Mouse (Mus musculus) kidney, postnatal 0 days (tissue): Measurements from ENCODE around the gene Clasp1. TPM values are rescaled to one million over a fixed set of nuclear protein-coding genes. Genes with fewer than 3 reads are reported as not detected.

Experiments
- ATAC-seq: fragments of 200-750 bp; cut with Nextera tagmentation; replicated peaks from 2 replicates; pipeline ENCODE4 v1.8.0; 2017; ENCODE audit warnings: low read depth, moderate number of reproducible peaks, moderate TSS enrichment, moderate library complexity; ENCODE audit not compliant: low FRiP score
- DNase-seq: peaks from one replicate; pipeline ENCODE4 v3.0.0-alpha.2; 2016; ENCODE audit warnings: low spot score
- H3K27ac ChIP-seq: fragments of 300-500 bp; sonication (generic); 2 replicates; pipeline ENCODE4 v1.5.1; 2014; ENCODE audit warnings: mild to moderate bottlenecking
- H3K27me3 ChIP-seq: fragments of 300-500 bp; sonication (generic); 2 replicates; pipeline ENCODE4 v1.6.1; 2014; ENCODE audit warnings: low read length, mixed read lengths; ENCODE audit not compliant: insufficient read depth
- H3K36me3 ChIP-seq: fragments of 300-500 bp; sonication (generic); 2 replicates; pipeline ENCODE4 v1.6.1; 2014; ENCODE audit warnings: low read length, mixed read lengths; ENCODE audit not compliant: insufficient read depth
- H3K4me1 ChIP-seq: fragments of 300-500 bp; sonication (generic); replicated peaks from 2 replicates; pipeline ENCODE4 v1.6.1; 2014; ENCODE audit warnings: antibody characterized with exemption, low read length, mixed read lengths; ENCODE audit not compliant: insufficient read depth
- H3K4me2 ChIP-seq: fragments of 300-500 bp; sonication (generic); 2 replicates; pipeline ENCODE4 v1.6.1; 2014; ENCODE audit warnings: mild to moderate bottlenecking, low read length, moderate library complexity, mixed read lengths
- H3K4me3 ChIP-seq: fragments of 300-500 bp; sonication (generic); replicated peaks from 2 replicates; pipeline ENCODE4 v1.5.1; 2014; ENCODE audit warnings: low read depth, low read length
- H3K9ac ChIP-seq: fragments of 300-500 bp; sonication (generic); 2 replicates; pipeline ENCODE4 v1.6.1; 2014; ENCODE audit warnings: low read depth, low read length
- H3K9me3 ChIP-seq: fragments of 300-500 bp; sonication (generic); replicated peaks from 2 replicates; pipeline ENCODE4 v1.6.1; 2016; ENCODE audit warnings: low read length, inconsistent platforms, mixed read lengths
- CTCF ChIP-seq: IDR thresholded peaks from 2 replicates; pipeline ENCODE4 v1.5.1; 2016; ENCODE audit warnings: antibody characterized with exemption, low read depth, mild to moderate bottlenecking, moderate library complexity
- whole genome bisulfite sequencing: fragments of 180-500 bp; shearing (Covaris S2); extraction: QIAGEN DNeasy Blood & Tissue Kit; methylation state at CpG from one replicate; pipeline ENCODE4 v1.1.7; 2014; 5-methylcytosine and 5-hydroxymethylcytosine counted together
- polyA plus RNA-seq: library from polyadenylated mRNA; unstranded; fragments of >200 nt; fragmentation: Nextera tagmentation; extraction: Ambion mirVana; gene quantifications from 2 replicates; pipeline ENCODE4 v1.2.1, GENCODE M21; 2015

Gene Clasp1
- polyA plus RNA-seq, 1 experiment from 2014 or later, result 16.5 TPM

- TF ChIP-seq CTCF, result no peak
- Histone ChIP-seq H3K27me3 (no peaks in the 10 kb centered on the region), H3K36me3 (no peaks in the 10 kb centered on the region), H3K9me3 (no peaks in the 10 kb centered on the region), H3K4me2 (no peak overlapping the region), H3K27ac (no peak overlapping the region), H3K9ac (no peak overlapping the region), H3K4me3 (no peak overlapping the region), H3K4me1 (peaks cover 12% of the 10 kb centered on the region; the same call in 1 of the 2 replicates)
- ATAC-seq (no peak), DNase-seq (no peak)
- WGBS, result 61% methylated on average over 4 of the region's 4 CpGs
Measured at GRCm38 (mm10) chr1:118454817-118455216, 66.0 kb downstream of the Clasp1 start.

- Histone ChIP-seq H3K4me3 (no peak overlapping the region), H3K27ac (no peak overlapping the region), H3K4me1 (peaks cover 14% of the 10 kb centered on the region; the same call in 1 of the 2 replicates), H3K27me3 (no peaks in the 10 kb centered on the region), H3K36me3 (0 out of 2 replicates have a peak, but pooled peaks cover 5% of the 10 kb centered on the region), H3K4me2 (no peak overlapping the region), H3K9me3 (no peaks in the 10 kb centered on the region), H3K9ac (no peak overlapping the region)
- ATAC-seq (no peak), DNase-seq (no peak)
- 57% methylated on average over 11 of the region's 11 CpGs for WGBS
- TF ChIP-seq CTCF, result no peak
Measured at GRCm38 (mm10) chr1:118457256-118457882, 68.5 kb downstream of the Clasp1 start.

- no peak for DNase-seq
- Histone ChIP-seq H3K27me3 (no peaks in the 10 kb centered on the region), H3K9ac (no peak overlapping the region)
Measured at GRCm38 (mm10) chr1:118457883-118458259, 69.0 kb downstream of the Clasp1 start.

GRCm38 (mm10) chr1:118458279-118458678, 69.4 kb downstream of the Clasp1 start:
- WGBS, result 60% methylated on average over 3 of the region's 3 CpGs
- H3K27ac ChIP-seq, result no peak overlapping the region
- peak overlapping the region; percentile 69 for H3K4me2 ChIP-seq
- H3K36me3 ChIP-seq, result 0 out of 2 replicates have a peak, but pooled peaks cover 5% of the 10 kb centered on the region
- peaks cover 14% of the 10 kb centered on the region; the same call in 1 of the 2 replicates for H3K4me1 ChIP-seq
- H3K9ac ChIP-seq, result no peak overlapping the region
- no peaks in the 10 kb centered on the region for H3K27me3 ChIP-seq
- no peak overlapping the region for H3K4me3 ChIP-seq
- TF ChIP-seq CTCF, result no peak
- ATAC-seq, result no peak
- DNase-seq, result peak; percentile 18
- no peaks in the 10 kb centered on the region for H3K9me3 ChIP-seq

More at GRCm38 (mm10) chr1:118457883-118458259, 69.0 kb downstream of the Clasp1 start:
- peaks cover 14% of the 10 kb centered on the region; the same call in 1 of the 2 replicates for H3K4me1 ChIP-seq
- 55% methylated on average over 1 of the region's 1 CpGs for WGBS
- no peak overlapping the region for H3K4me2 ChIP-seq
- no peak overlapping the region for H3K27ac ChIP-seq
- H3K4me3 ChIP-seq, result no peak overlapping the region
- 0 out of 2 replicates have a peak, but pooled peaks cover 5% of the 10 kb centered on the region for H3K36me3 ChIP-seq
- no peaks in the 10 kb centered on the region for H3K9me3 ChIP-seq
- no peak for TF ChIP-seq CTCF
- ATAC-seq, result no peak

GRCm38 (mm10) chr1:118458963-118459920, 70.4 kb downstream of the Clasp1 start:
- peak overlapping the region; percentile 73 for H3K9ac ChIP-seq
- H3K9me3 ChIP-seq, result no peaks in the 10 kb centered on the region
- peaks cover 14% of the 10 kb centered on the region; the same call in 1 of the 2 replicates for H3K4me1 ChIP-seq
- DNase-seq (peak; percentile 96), ATAC-seq (peak; percentile 94)
- H3K27ac ChIP-seq, result peak overlapping the region; percentile 97
- peak; percentile 70 for TF ChIP-seq CTCF
- peak overlapping the region; percentile 69 for H3K4me2 ChIP-seq
- 0 out of 2 replicates have a peak, but pooled peaks cover 11% of the 10 kb centered on the region for H3K36me3 ChIP-seq
- peak overlapping the region; percentile 44 for H3K4me3 ChIP-seq
- 2% methylated on average over 53 of the region's 53 CpGs for WGBS
- no peaks in the 10 kb centered on the region for H3K27me3 ChIP-seq

- no peak for ATAC-seq
- Histone ChIP-seq H3K27me3 (no peaks in the 10 kb centered on the region), H3K27ac (no peak overlapping the region), H3K36me3 (peaks cover 25% of the 10 kb centered on the region), H3K9ac (no peak overlapping the region), H3K9me3 (no peaks in the 10 kb centered on the region), H3K4me3 (no peak overlapping the region), H3K4me2 (no peak overlapping the region), H3K4me1 (peaks cover 14% of the 10 kb centered on the region; the same call in 1 of the 2 replicates)
- TF ChIP-seq CTCF, result no peak
- WGBS, result 85% methylated on average over 5 of the region's 5 CpGs
- DNase-seq, result no peak
Measured at GRCm38 (mm10) chr1:118460716-118461115, 71.9 kb downstream of the Clasp1 start.
